Mouse (Mus musculus): ENCODE data around the gene Cops7b.

Gene Cops7b

GRCm38 (mm10) chr1:86596512-86596911 lies 13.8 kb downstream of the Cops7b start:
- no peak for DNase-seq (ENCODE audit: low spot score in 2 of 2)

GRCm38 (mm10) chr1:86598516-86598915 lies 15.8 kb downstream of the Cops7b start:
- DNase-seq (ENCODE audit: low spot score in 2 of 2): peak in 1 of 2 experiments; percentile 20

DNA sequence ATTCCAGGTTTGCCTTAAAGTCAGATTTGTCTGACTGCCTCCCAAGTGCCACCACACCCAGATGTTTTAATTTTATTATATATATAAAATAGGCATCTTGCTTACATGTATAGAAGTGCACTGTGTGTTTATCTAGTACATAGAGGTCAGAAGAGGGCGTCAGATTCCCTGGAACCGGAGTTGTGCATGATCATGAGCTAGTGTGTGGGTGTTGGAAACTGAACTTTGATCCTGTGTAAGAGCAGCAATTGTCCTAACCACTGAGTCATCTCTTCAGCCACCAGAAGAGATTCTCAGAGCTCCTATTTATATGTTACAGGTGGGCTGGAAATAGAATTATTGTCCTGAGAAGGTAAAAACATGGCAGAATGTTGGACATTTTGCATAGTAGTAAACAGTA lies 17.4 kb downstream of the Cops7b start:
- DNase-seq (ENCODE audit: low spot score in 2 of 2): no peak

DNA sequence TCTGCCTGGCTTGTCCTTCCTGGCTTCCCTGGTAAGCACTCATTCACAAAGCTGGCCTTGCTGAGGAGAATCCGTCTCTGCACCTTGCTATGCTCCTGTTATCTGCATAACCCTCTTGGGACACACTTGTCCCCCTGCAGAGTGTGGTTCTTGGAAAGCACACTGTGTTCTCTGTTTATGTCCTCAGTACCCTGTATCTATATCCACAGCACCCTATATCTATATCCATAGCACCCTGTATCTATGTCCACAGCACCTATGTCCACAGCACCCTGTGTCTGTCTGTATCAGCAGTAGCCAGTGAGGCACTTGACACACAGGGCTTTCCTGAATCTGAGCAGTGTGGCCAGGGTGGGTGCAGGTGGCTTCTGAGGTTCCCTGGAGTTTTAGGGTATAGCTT lies 28.2 kb downstream of the Cops7b start:
- no peak for DNase-seq (ENCODE audit: low spot score in 2 of 2)

- DNase-seq (ENCODE audit: low spot score in 2 of 2): no peak
These were observed 29.4 kb downstream of the Cops7b start for GRCm38 (mm10) chr1:86612081-86612480.

DNA sequence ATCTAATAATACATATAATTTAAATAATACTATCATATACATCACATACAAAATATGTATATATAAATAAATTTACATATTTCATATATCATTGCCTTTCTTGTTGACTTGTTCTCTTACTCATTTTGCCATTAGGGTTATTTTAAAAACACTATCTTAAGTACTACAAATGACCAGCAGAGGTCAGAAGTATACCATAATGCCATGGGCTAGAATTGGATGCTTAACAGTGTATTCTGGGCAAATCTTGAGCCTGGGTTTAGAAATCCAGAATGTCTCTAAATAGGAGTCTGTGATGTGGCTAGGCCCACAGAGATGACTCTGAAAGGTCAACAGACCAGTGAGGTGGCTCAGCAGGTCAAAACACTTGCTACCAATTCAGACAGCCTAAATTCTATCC lies 31.6 kb downstream of the Cops7b start:
- DNase-seq (ENCODE audit: low spot score in 2 of 2): no peak

DNA sequence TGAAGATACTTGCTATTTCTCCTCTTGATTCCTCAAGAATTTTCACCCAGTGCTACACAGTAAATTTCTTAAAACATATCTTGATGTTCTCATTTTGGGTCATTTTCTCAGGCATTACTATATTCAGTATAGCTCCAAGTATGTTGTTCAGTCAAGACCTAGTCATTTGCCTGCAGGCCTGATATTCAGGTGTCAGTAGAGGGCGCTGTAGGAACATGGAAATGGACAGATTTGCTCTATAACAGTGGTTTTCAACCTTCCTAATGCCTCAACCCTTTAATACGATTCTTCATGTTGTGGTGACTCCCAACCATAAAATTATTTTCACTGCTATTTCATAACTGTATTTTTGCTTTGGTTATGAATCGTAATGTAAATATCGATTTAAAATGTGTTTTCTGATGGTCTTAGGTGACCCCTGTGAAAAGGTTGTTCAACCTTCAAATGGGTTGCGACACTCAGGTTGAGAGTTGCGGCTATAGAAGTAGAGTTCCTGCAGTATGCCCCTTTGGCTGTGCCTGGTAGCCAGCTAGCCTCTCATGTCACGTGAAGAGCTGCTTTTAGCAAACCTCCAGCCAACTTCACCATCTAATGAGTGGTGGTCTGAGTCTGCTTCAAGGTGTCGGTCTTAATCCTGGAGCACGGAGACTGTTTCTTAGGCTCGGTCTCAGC lies 35.9 kb downstream of the Cops7b start:
- DNase-seq (ENCODE audit: low spot score in 2 of 2): peak; percentile 15 to 66

- no peak for DNase-seq (ENCODE audit: low spot score in 2 of 2)
These were observed 39.6 kb downstream of the Cops7b start for GRCm38 (mm10) chr1:86622296-86622695.

GRCm38 (mm10) chr1:86623001-86624000 lies 40.6 kb downstream of the Cops7b start:
- no peak for DNase-seq (ENCODE audit: low spot score in 2 of 2)

DNA sequence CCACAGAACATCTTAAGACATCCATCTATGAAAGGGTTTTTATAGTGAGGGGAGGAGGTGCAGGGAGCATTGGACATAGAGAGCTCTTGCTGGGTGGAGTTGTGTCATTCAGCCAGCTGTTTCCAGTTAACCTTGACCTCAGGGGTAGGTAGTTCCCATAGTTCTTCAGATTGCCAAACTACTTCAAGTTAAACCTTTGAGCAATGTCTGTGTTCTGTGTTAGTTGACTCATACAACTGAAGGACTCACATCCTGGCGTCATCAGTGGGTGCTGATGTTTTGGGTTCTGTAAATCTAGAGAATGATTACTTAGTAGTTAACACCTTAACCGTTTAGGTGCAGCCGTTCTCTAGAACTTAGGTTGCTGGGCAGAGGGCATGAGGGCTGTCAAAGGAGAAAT lies 45.6 kb downstream of the Cops7b start:
- DNase-seq (ENCODE audit: low spot score in 2 of 2): no peak

DNA sequence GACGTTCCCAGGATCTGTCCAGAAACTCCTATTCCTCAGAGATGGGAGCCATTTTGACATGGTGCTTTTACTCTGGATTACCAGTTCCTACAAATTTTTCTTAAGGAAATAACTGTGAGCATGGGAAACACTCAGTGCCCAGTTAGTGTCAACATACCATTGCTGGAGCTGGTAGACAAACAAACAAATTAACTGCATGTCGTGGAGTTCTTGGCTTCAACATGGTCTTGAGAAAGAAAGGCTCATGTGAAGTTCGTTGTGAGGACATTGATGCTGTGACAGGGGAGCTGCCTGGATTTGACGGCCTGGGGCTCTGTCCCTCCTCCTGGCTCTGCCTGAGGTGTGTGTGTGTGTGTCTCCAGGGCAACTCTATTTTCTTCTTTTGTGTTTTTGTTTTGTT lies 47.2 kb downstream of the Cops7b start:
- DNase-seq (ENCODE audit: low spot score in 2 of 2): no peak

DNA sequence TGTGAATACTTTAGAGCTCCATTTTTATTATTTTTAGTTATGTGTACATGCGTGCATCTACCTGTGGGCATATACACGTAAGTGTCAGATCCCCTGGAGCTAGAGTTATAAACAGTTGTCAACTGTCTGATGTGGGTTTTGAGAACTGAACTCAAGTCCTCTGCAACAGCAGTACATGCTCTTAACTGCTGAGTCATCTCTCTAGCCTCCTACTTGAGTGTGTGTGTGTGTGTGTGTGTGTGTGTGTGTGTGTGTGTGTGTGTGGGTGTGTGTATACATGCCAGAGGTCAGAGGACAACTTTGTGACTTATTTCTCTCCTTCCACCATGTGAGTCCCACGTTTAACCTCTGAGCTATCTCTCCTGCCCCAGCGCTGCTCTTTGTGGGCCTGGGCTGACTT lies 47.8 kb downstream of the Cops7b start:
- no peak for DNase-seq (ENCODE audit: low spot score in 2 of 2)

- no peak for DNase-seq (ENCODE audit: low spot score in 2 of 2)
These were observed 50.2 kb downstream of the Cops7b start for GRCm38 (mm10) chr1:86632732-86633380.

GRCm38 (mm10) chr1:86633434-86633833 lies 50.7 kb downstream of the Cops7b start:
- DNase-seq (ENCODE audit: low spot score in 2 of 2): no peak

DNA sequence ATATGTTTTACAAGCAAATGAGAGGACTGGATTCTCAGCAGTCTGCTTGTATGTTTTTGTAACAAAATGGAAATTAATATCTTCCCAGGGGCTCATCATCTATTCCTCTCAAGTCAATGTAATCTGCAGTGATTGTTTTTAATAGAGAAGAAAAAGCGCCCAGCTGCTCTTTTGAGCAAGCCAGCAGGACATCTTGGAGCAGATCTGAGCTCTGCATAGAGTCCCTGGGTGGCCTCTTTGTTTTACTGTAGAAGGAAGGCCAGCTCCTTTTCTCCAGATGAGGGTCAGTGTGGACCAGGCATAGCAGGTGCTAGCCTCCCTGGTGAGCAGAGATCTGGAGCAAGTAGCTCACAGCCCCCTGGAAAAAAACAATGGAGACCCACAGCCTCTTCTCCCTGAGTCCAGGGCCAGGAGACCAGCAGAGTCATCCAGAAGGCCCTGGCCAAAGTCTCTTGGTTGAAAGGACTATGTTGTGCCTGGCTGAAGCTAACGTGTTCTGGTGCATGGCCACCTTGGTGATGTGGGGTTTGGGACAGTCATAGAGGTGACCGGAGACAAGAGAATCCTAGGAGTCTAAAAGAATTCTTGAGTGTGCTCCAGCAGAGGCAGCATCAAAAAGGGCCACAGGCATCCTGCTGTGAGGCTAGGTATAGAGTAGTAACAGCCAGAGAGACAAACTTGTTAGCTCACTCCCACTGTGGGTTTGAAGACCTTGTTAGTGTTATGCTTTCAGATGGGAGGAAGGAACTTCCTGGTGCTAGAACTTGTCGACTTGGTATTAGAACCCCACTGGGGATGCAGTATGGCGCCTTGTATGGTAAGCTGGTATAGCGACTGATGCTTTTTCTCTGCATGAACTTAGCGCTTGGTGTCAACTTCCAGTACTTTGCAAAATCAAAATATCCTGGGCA lies 51.4 kb downstream of the Cops7b start:
- no peak for DNase-seq (ENCODE audit: low spot score in 2 of 2)

DNA sequence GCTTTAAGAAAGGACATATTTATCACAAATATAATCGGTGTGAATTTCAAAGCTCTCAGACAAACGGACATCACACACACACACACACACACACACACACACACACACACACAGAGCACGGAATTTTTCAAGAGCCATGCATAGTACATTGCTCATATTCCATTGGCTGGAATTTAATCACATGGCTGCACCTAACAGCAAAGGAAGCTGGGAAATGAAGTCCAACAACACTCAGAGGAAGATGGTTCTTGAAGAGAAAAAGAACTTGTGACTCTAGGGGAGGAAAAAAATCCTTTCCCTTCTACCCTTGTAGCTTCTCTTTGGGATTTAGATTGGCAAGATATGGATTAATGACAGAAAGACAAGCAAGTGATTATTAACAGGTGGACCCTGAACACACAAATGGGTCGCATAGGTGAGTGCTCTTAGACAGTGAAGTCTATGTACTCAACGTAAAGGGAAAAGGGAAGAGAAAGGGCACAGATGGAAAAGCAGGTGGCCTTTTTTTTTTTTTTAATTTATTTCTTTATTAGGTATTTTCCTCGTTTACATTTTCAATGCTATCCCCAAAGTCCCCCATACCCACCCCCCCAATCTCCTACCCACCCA lies 52.2 kb downstream of the Cops7b start:
- DNase-seq (ENCODE audit: low spot score in 2 of 2): no peak

DNA sequence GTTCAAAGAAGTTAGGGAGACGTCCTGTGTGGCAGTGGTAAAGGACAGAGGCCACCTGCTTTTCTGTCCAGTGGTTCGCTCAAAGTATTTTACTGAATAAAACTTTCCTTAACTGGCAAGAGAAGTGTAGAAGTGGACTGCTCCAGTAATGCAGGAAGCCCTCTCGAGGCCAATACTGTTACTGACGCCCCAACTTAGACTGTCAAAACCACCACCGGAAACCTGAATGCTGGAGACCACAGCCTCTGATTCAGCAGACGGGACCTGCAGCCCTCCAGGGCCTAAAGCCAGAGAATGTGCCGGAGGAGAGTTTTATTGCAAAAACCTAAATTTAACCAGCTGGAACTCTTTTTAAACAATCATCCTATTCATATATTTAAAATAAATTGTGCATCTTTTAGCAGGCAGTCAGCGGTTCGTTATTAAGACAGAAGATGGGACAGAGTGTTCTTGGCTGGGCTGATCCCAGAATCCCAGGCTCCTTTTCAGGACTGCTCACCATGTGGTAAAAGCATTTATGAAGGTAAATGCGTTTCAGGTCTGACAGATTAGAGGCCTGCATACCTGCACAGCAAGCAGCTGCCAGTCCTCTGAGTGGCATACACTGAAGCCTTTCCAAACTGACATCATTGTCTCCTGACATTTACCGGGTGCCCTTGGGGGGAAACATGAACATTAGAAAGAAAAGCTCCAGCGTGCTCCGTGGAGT lies 60.6 kb downstream of the Cops7b start:
- peak in 1 of 2 experiments; percentile 25 for DNase-seq (ENCODE audit: low spot score in 2 of 2)

DNA sequence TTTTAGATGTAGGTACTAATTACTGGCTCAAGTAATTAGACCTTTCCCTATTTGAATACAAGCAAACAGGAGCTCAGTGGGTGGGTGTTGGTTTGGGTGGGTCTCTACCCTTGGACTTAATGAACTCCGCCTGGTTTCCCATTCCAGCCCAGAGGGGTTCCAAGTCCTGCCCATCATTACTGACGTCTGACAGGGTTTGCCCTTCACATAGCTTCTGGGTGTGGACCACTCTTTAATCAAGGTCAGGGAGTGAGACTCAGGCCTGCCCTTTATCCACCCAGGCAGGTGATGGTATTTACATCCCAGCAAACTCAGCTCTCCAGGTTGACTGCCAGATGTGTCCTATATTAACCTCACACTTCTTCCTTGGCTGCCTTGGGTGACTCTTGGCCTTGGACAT lies 64.8 kb downstream of the Cops7b start:
- DNase-seq (ENCODE audit: low spot score in 2 of 2): no peak

GRCm38 (mm10) chr1:86650272-86650671 lies 67.6 kb downstream of the Cops7b start:
- DNase-seq (ENCODE audit: low spot score in 2 of 2): peak; percentile 51 to 80

- DNase-seq (ENCODE audit: low spot score in 2 of 2): no peak
These were observed 70.0 kb downstream of the Cops7b start for GRCm38 (mm10) chr1:86652675-86653074.

Measured in spleen, postnatal 10 days (tissue).